Mouse (Mus musculus) adrenal gland, adult 8-10 months (tissue): ENCODE measurements at regions not wholly inside any gene's neighbourhood (a gene's known extent, or its start where the extent isn't known, plus 50 kb on each side); places are given as distances from the start of the nearest gene placed in this dataset.

Experiments
- DNase-seq: peaks from one replicate; pipeline ENCODE4 v3.0.0; 2022

DNA sequence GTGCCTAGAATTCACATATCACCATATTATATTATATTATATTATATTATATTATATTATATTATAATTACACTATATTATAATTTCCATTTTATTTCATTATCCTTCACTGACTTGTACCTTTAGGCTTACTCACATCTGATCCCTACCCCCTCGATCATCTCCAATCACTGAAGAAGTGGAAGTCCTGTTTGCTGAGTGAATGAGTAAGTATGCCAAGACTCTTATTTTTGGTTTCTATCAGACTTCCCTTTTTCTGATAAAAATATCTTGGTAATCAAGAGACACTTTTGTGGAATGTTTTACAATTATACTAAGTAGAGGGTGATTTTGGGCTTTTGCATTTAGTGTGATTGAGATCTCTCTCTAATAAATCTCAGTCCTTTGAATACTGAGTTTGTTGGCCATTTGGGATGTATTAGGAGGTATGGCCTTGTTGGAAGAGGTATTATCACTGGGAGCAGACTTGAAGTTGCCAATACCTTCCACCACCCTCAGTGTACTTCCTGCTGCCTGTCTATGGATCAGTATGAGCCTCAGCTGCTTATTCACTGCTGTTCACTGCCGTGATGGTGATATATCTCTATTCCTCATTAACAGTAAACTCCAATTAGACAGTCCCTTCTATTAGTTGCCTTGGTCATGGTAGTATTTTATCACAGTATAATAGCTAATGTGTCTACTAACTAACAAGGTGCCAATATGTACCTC, 665.3 kb downstream of the Adgrl2 start:
- no peak for DNase-seq

- no peak for DNase-seq
Observed at GRCm38 (mm10) chr3:148321894-148322293, 668.5 kb downstream of the Adgrl2 start.

DNA sequence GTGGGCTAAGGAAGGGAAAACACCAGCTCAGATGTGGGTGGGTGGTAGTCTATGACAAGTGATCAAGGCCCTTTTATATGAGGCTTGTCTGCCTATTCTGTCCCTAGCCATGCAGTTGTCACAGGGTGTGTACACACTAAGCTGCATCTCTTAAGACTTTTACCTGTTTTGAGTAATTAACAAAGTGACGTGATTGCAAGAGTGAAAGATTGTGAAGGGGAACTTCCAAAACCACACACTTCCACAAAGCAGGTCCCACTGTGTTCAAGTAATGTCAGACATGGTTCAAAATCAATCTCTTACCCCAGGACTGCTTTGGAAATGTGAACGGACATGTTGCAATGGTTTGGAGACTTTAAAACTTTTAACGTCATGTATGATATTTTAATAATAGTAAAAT, 674.2 kb downstream of the Adgrl2 start:
- no peak for DNase-seq

- no peak for DNase-seq
Observed at GRCm38 (mm10) chr3:148315286-148315685, 675.1 kb downstream of the Adgrl2 start.

GRCm38 (mm10) chr3:148295515-148295914, 694.8 kb downstream of the Adgrl2 start:
- no peak for DNase-seq

DNA sequence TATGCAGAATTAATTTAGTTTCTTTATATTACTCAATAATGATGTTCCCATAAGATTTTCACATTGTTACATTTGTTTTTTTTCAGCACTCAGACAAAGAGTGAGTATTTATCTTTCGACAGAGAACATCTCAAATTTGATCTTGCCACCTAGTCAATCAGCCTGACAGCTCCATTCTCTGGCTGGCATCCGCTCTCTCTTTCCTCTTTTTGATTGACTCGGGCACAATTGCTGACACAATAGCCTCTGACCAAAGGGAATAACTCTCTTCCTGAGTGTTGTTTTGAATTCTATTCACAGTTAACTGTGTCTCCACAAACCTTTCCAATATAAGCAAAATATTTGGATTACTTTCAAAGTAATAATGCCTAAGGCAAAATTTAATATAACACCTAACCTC, 711.4 kb downstream of the Adgrl2 start:
- no peak for DNase-seq

GRCm38 (mm10) chr3:148272159-148272848, 718.1 kb downstream of the Adgrl2 start:
- DNase-seq, result no peak

GRCm38 (mm10) chr3:148268812-148269211, 721.5 kb downstream of the Adgrl2 start:
- no peak for DNase-seq

DNA sequence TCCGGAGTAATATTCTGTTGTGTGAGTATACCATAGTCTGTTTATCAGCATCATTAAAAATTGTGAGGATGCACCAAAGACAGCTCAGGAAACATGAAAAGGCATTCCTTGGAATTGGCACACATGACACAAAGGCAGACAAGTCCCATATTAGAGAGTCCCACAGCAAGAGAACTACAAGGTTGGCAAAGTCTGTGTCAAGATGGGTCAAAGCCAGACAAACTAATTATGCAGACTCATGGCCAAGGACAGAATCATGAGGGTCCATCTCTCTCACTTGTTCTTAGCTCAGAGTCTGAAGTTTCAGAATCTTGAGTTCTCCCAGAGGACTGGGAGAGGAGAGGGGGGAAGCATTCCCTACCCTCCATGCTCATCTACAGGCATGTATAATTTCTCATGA, 731.1 kb downstream of the Adgrl2 start:
- no peak for DNase-seq

DNA sequence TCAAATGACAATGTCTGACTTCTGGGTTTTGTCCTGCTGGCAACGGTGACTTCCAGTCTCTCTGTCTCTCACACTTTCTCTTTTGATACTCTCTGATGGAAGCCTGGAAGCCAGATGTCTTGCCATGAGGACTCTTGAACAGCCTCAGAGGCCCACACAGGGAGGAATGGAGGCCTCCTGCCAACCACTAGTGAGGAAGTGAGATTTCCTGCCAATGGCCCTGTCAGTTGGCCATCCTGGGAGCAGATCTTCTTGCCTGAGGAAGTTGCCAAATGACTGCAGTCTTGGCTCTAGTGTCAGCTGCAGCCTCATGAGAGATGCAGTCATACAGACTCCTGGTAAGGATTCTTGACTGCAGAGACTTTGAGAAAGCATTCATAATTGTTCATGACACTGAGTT, 741.7 kb downstream of the Adgrl2 start:
- peak; percentile 35 for DNase-seq

GRCm38 (mm10) chr3:148246786-148247185, 743.6 kb downstream of the Adgrl2 start:
- no peak for DNase-seq

DNA sequence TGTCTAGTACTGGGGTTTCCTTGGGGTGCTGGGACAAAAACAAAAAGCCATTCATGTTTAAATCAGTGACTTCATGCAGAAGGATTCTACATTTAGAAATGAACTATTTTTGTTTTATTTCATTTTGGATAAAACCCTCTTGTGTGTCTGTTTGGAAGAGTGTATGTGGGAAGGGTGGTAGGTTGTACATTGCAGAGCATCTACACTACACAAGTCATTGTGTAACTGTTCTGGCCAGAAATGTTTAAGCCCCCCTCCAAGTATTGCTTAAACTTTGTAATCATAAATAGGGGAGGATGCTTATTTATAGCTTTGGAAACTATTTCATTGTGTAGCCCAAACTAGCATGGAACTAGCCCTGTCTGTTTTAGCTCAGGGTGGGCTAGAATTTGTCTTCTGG, 752.3 kb downstream of the Adgrl2 start:
- DNase-seq, result no peak

DNA sequence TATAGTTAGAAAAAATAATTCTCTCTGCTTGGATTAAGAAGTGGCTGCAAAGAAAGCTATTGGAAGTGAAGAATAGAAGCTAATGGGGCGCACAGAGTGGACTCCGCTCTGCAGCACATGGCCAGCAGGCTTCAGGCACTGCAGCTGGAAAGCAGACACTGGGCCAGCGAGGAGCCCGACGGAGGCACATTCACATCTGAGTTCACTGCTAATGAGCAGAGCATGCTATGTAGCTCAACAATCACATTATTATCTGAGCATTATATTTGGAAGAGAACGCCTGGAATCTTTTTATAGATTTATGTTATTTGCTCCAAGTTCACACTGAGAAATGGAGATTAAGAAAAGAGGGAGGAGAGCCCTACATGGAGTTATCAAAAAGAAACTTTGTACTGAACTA, 752.8 kb downstream of the Adgrl2 start:
- no peak for DNase-seq

- DNase-seq, result no peak
Observed at GRCm38 (mm10) chr3:148233616-148234015, 756.7 kb downstream of the Adgrl2 start.

- no peak for DNase-seq
Observed at GRCm38 (mm10) chr3:148229192-148229591, 761.2 kb downstream of the Adgrl2 start.

- DNase-seq, result no peak
Observed at GRCm38 (mm10) chr3:148228002-148228707, 762.2 kb downstream of the Adgrl2 start.

GRCm38 (mm10) chr3:148220826-148221225, 769.5 kb downstream of the Adgrl2 start:
- DNase-seq, result no peak

- DNase-seq, result no peak
Observed at GRCm38 (mm10) chr3:148220024-148220590, 770.2 kb downstream of the Adgrl2 start.

DNA sequence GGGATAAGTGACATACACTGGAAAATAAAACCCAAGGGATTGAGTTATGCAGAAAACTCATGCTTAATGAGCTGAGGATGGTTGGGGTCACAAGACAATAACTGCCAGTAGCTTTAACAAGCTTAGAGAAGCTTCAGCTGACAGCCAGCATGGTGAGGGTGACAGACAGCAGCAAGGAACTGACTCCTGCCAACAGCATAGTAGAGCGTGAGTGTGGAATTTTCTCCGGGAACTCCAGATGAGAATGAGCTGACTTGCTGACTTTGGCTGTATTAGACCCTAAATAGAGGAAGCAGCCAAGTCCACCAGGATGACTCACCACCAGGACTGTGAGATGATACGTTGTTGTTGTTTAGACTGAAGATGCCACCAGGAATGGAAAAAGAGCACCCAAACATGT, 788.2 kb downstream of the Adgrl2 start:
- DNase-seq, result no peak

- no peak for DNase-seq
Observed at GRCm38 (mm10) chr3:148186704-148187103, 803.7 kb downstream of the Adgrl2 start.

GRCm38 (mm10) chr3:148167556-148167955, 822.8 kb downstream of the Adgrl2 start:
- no peak for DNase-seq

GRCm38 (mm10) chr3:148159059-148159458, 831.3 kb downstream of the Adgrl2 start:
- no peak for DNase-seq

DNA sequence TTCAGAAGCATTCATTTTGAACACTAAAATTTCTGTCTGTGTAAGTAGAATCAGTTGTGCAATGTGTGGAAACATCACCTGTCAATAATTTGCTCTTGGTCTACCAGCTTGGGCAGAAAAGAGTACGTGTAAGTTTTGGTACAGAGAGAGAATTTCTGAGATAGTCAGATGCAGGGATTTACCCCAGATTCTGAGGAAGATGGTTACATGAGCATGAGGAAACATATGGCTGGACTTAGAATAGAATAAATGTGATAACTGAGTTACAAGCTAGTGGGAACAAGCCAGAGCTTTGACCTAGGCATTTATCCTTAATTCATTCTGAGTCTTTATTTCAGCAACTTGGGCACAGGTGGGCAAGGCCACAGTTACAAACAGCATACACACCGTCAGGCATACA, 831.8 kb downstream of the Adgrl2 start:
- no peak for DNase-seq
